Mouse (Mus musculus) spleen, postnatal 10 days (tissue): Measurements from ENCODE around the gene Hoxd9.

Experiments used
- DNase-seq, 2 experiments: peaks; one replicate each; pipeline ENCODE4 v3.0.0; 2021 to 2022; ENCODE audit warnings: low spot score in 2 of 2

The Hoxd9 gene

DNA sequence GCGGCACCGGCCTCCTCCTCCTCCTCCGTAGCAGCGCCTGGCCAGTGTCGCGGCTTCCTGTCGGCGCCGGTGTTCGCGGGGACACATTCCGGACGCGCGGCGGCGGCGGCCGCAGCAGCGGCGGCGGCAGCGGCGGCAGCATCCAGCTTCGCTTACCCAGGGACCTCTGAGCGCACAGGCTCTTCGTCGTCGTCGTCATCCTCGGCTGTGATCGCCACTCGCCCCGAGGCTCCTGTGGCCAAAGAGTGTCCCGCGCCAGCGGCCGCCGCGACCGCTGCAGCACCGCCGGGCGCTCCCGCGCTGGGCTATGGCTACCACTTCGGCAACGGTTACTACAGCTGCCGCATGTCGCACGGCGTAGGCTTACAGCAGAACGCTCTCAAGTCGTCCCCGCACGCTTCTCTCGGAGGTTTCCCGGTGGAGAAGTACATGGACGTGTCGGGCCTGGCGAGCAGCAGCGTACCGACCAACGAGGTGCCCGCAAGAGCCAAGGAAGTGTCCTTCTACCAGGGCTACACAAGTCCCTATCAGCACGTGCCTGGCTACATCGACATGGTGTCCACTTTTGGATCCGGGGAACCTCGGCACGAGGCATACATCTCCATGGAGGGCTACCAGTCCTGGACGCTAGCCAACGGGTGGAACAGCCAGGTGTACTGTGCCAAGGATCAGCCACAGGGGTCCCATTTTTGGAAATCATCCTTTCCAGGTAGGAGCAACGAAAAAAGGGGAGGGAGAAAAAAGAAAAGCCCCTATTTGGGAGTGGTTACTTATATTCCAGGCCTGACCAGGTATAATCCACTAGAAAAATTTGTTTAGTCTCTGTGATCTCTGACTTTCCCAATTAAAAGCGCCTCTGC lies 28.9 kb upstream of the Hoxd9 start:
- no peak for DNase-seq

DNA sequence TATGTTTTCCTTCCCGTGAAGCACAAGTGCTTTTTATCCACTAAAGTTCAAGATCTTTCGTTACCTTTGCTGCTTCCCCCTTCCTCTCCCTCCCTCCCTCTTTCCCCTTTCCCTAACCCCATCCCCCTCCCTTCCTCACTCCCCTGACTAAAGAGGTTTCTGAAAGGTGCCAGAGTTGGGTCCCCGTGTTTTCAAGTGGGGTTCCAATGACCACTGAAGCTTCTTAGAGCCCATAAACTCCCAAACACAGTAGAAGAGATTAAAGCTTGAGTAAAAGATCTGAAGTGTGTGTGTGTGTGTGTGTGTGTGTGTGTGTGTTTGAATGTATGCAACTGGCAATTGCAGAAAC lies 28.3 kb upstream of the Hoxd9 start:
- no peak for DNase-seq

DNA sequence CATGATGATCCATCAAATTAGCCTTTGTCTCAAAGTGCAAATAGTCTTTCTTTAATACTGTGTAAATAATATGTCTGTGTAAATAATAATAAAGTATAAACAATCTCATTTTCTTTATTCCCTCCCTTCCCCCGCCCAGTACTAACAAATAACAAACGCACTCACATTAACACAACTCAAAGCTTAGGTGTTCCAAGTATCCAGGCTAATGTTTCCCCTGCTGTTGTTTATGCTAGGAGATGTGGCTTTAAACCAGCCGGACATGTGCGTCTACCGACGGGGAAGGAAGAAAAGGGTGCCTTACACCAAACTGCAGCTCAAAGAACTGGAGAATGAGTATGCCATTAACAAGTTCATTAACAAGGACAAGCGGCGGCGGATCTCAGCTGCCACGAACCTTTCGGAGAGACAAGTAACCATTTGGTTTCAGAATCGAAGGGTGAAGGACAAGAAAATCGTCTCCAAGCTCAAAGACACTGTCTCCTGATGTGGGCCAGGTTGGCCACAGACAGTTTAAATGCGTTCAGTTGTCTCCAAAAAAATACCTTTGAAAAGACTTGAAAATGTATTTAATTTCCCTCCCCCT lies 27.8 kb upstream of the Hoxd9 start:
- no peak for DNase-seq

DNA sequence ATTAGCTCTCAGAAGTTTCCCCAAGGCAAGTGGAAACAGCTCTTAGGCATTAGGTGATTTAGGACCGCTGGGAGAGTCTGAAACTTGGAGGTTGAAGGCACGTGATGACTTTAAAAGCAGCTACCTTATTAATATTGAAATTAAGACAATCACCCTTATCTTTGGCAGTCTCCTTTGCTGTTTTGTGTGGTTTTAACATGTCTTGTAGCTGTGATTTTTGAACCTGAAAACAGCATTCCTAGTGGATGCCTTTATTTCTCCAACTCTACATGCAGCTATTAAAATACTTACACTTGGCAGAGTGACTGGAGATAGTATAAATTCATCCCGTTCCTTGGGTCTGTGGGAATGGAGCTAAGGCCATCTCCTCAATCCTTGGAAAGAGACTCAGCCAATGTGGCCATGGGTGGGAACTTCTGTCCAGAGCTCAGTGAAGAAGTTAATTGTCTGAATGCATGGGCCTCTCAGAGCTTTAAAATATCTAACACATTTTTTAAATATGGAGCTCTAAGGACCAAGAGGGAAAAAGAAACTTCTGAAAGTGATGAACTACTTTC lies 26.8 kb upstream of the Hoxd9 start:
- no peak for DNase-seq

DNA sequence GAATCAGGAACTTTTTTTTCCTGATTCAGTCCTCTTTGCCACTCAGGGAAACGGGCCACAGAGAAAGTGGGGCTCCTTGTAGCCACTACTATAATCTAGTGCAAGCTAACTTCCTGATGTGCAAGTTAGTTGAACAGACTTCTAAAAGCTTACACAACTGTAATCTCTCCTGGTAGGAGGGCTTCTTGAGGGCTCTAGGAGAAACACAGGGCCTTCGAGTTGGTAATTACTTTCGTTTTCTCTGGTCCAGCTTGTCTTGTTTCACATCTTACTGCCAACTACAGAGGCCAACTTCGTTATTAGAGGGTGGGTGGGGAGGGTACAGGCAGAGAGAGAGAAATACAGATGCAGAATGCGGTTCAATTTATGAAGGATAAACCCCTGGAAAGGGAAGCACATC lies 25.7 kb upstream of the Hoxd9 start:
- no peak for DNase-seq

DNA sequence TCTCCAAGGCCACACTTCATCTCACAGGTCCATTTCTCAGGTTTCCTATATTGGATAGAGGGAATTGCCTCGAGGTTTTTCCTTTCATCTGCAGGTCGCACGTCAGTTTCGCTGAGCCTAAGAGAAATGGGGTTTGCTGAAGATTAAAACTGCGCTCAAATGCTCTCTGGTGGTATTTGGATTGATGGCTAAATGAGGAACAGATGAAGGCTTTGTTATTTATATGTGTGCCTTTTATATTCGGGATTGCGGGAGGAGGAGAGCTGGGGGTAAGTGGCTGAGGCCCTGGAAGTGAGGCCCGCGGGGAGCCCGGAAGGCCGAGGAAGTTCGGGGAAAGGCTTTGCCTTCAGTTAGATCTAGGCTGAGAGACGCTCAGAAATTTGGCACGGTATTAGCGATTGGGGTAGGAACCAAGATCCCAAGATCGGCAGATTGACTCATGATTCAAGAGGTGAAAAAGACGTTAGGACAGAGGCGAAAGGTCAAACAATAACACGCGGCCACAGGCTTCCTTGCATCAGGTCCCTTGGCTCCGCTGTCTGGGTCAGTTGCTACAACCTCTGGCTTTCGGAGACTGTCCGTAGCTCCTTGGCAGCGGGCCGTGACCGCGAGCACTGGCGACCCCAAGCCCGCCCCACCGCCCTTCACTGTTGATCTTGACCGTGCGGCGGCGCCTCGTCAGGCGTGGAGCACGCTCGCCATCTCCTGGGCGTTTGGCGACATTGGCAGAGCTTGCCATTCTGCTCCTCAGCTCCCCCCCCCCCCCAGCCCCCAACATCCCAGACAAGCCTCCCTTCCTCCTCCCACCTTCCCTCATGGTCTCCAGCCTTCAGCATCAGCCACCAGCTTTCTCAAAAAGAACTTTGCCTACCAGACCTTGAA lies 24.8 kb upstream of the Hoxd9 start:
- DNase-seq = peak in 1 of 2 experiments; percentile 59

DNA sequence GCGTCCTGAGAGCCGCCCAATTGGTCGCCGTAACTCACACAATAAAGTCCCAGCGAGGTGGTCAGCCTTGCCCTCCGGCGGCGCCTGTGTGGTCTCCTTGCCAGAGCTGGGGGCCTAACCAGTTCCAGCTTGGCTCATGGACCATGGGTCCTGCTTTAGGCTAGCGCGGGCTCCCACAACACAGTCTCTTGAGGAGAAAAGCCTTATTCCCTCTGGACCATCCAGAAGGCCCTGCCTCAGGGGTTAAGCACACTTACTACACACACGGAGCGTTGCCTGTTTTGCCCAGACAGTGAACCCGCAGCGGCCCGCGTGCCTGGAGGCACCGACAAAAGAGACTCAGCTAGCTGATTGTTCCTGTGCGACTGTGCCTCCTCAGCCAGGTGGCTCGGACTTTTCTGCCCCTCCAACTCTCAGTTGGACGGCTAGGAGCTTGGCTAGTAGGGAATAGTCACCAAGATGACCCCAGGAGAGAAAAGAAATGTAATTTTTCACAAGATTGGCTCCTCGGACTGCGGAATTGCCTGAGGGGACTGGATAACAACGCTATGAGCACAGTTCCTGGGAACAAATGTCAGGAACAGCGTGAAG lies 23.6 kb upstream of the Hoxd9 start:
- DNase-seq = no peak

DNA sequence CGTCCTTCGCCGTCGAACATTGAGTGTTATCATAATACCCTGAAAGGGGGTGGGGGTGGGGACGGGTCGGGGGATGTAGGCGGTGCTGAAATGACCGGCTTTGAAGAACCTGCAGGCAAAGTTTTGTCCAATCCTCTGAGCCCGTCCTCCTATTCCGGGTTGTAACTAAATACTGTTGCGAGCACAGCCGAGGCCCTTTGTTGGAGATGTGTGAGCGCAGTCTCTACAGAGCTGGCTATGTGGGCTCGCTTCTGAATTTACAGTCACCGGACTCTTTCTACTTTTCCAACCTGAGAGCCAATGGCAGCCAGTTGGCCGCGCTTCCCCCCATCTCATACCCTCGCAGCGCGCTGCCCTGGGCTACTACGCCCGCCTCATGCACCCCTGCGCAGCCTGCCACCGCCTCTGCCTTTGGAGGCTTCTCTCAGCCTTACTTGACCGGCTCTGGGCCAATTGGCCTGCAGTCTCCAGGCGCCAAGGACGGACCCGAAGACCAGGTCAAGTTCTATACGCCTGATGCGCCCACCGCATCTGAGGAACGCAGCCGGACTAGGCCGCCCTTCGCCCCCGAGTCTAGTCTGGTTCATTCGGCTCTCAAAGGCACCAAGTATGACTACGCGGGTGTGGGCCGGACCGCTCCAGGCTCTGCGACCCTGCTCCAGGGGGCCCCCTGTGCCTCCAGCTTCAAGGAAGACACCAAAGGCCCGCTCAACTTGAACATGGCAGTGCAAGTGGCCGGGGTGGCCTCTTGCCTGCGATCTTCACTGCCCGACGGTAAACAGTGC lies 22.5 kb upstream of the Hoxd9 start, which contains the start of gene Hoxd12:
TSS of gene Hoxd12 (plus strand) at position 133 of the 785 bp plus-strand sequence.
- DNase-seq = no peak

DNA sequence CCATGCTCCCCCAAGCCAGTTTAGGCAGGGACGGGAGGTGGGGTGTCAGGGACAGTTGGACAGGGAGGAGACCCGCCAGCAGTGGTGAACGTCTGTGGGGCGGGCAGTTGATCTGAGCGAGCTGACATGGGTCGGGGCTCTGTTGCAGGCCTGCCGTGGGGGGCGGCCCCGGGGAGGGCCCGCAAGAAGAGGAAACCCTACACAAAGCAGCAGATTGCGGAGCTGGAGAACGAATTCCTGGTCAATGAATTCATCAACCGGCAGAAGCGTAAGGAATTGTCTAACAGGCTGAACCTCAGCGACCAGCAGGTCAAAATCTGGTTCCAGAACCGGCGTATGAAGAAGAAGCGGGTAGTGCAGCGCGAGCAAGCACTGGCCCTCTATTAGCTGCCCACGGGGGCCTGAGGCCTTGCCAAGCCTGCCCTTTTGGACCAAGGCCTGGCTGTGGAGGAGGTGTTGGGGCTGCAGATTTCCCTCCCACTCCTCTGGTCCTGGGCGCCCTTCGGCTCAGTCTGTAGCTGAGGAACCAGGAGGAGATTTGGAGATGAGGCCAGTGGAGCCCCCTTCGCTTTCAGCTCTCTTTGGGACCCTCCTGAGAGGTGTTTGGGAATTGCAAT lies 21.8 kb upstream of the Hoxd9 start:
- DNase-seq = no peak

DNA sequence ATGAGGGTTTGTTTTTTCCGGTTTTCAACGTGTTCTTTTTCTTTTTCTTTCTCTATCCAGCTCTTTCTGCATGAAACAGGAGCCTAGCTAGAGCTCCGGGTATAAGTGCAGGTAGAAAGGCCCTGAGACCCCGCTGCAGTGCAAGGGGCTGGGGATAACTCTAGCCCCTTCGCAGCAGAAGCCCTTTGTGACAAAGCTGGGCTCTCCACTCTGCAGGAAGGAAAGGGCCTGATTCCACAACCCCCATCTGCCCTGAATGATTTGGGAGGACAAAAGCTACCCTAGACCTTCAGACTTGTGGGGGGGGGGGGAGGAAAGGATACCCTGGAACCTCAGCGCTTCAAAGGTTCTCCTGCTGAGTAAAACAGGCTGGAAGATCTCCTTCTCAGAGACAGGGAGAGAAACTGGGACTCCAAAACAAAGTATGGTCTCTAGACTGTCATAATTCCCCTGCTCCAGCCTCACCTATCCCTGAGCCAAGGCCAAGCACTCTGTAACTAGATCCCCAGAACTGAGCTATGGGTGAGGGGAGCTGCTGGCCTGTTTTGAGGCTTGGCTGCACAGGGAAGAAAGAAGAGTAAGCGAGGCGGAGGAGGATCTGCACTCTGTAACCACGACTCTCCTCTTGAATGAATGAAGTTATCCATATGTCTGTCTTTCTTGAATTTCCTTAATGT lies 21.0 kb upstream of the Hoxd9 start:
- DNase-seq = no peak

DNA sequence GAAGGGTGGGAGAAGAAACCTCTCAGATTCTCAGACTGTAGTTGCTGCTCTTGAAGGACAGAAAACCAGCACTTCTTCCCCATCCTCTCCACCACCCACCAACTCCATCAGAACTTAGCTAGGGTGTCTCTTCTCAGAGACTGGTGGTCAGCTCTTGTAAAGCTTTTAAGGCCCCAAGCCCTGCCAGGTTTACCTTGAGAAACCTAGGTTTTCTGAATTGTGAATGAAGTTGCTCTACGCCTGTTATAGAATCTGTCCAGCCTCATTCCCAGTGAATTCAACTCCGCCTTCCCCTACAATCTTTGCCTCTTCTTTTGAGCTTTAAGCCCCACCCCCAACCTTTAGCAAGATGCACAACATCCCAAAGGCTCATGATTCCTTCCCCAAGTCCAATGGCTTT lies 20.4 kb upstream of the Hoxd9 start:
- DNase-seq = no peak

DNA sequence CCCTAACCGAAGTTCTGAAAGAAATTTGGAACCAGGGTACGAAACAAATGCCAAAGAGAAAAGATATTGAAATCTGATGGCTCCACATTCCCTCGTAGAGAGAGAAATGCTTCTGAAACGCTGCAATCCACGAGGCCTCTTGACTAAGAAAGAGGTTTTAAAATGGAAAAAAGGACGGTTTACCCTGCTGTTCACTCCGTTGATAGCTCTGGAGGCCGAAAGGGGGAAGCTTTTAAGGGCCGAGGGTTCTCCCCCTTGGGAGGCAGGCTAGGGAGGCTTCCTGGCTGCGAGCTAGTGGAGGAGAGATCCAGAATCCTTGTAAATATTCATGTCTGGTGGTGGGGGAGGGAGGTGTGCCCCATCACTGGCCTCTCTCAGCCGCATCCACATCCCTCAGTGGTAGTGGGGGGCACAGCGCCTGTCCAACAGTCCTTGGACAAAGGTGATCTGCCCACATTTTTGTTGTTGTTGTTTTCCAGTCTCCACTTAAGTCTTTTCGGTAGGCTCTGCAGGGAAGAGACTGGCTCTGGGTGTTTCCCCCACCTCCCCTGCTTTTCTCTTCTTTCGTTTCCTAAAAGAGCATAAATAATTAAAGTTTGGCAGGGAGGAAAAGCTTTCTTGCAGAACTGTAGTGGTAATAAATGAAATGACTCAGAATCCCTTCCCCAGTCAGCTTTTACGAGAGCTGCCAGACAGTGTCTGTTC lies 18.5 kb upstream of the Hoxd9 start, which contains the start of gene Hoxd11:
TSS of gene Hoxd11 (plus strand) at position 667 of the 705 bp plus-strand sequence.
- DNase-seq = no peak

DNA sequence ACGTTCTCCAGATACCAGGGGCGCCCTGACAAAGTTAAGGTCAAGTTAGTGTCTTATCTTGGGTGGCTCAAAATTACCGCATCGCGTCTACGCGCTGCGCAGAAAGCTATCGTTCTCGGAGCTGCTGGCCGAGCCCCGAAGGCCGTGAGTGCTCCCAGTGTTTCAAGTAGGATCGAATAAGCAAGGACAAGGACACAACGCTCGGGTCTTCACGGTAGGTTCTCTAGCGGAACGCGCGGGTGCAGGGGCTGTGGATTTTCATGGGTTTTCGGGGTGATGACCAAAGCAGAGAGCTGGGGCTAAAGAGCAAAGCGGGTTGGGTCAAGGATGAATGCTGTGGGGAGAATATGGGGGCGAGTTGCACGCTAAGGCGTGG lies 17.9 kb upstream of the Hoxd9 start:
- DNase-seq = no peak

DNA sequence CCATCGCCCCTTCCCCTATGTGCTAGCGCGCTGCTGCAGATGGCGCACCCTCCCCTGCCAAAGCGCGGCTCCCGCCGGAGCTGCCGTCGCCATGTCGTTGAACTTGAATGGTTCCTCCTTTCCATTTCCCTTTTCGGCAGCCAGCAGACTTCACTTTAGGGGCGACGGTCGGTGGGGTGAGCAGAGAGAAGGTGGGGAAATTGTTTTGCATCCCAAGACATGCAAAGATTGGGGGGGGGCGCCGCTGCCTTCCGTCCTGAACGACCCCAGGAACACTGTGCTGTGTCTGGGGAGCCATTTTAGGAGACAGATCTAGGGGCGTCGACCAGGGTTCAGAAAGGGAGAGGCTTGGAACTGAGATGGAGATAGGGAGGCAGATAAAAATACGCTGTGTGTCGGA lies 17.5 kb upstream of the Hoxd9 start:
- DNase-seq = peak in 1 of 2 experiments; percentile 15

DNA sequence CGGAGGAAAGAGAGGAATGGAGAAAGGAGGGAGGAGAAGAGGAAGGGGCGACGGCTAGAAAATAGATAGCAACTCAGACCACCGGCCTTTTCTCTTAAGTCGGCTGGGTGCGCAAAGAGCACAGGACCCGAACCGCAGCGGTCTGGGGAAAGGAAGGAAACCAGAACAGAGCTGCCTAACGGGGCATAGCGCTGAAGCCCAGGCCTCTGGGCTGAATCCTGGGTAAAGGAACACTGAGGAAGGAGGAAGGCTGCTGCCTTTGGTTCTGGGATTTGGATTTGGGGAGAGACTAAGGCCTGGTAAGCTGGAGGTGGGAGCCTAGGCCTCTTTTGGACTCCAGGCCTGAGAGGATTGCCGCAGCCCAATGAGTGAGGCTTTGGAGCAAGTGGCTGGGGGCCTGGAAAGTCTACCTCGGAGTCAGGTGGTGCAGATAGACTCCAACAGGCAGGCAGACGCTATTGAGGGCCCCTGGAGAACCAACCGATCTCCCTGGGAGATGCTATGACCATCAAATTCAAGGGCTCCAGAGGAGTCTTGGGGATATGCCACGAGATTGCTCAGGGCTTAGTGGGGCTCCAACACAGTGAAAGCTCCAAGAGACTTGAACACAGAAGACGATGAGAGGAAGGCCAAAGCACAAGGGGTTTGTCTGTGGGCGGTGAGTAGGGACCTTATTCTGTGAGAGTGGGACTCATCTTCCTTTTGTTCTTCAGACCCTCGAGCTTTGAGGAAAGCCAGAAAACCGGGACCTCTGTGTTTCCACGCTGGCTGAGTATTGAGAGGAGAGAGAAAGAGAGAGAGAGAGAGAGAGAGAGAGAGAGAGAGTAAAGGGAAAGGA lies 16.7 kb upstream of the Hoxd9 start:
- no peak for DNase-seq

DNA sequence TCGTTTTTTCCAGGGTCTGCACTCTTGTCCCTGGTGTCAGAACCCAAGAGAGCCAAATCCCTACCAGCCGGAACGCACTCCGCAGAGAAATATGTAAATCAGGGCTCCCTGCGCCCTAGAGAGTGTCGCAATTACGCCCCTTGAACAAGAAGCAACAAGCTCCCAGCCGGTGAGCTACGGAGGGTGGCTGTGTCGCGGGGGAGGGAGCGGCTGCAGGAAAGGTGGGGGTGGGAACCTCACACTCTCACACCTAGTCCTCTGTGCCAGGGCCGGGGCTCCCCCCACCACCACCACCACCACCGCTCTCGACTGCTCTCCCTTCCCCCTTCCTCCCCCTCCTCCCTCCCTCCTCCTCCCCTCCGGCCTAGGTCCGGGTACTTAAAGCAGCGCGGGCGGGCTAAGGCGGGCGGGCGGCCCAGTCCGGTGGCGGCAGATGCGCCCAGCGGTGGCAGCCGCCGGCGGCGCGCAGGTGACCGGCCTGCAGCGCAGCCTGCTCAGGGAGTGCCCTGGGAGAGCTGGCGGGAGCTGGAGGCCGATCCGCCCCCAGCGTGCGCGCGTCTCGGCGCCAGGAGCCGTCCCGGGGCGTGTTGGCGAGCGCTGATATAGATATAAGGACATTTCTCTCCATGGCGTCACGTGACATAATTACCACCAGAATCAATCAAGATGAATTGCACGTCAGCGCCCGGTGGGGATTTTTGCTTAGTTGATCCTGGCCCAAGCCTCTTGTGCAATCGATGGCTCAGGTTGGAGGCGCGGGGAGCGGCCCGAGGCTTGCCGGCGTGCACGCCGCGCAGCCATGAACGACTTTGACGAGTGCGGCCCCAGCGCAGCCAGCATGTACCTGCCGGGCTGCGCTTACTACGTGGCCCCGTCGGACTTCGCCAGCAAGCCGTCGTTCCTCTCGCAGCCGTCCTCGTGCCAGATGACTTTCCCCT lies 15.7 kb upstream of the Hoxd9 start:
- DNase-seq = no peak

DNA sequence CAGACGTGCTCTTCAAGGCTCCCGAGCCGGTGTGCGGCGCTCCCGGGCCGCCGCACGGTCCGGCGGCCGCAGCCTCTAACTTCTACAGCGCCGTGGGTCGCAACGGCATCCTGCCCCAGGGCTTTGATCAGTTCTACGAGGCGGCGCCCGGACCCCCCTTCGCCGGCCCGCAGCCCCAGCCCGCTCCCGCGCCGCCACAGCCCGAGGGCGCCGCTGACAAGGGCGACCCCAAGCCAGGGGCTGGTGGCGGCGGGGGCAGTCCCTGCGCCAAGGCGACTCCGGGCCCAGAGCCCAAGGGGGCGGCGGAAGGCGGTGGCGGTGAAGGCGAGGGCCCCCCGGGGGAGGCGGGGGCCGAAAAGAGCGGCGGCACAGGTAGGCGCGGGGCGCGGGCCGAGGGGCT lies 14.7 kb upstream of the Hoxd9 start:
- DNase-seq = no peak
